Mouse (Mus musculus): ENCODE measurements around the gene Nfix. TPM values are rescaled to one million over a fixed set of nuclear protein-coding genes. Genes with fewer than 3 reads are reported as not detected.
A peak's percentile ranks its signal among the peaks of the same experiment; 100 is the strongest.
"Not testable (repeated sequence)": the region's sequence is repeated elsewhere in the genome, so short reads cannot be mapped to it uniquely, and the experiment has no call there.

The Nfix gene
- total RNA-seq, 2 experiments from 2014 or later = 433 to 510 TPM

- DNase-seq = no peak
- intact Hi-C loops (cut with DNase I) = no loop called here
Observed at GRCm38 (mm10) chr8:84834002-84834865, 34.1 kb upstream of the Nfix start.

- DNase-seq = no peak
- intact Hi-C loops (cut with DNase I) = no loop called here
Observed at GRCm38 (mm10) chr8:84832759-84833742, 32.9 kb upstream of the Nfix start.

- DNase-seq = peak; percentile 75 to 79
- intact Hi-C loops (cut with DNase I) = no loop called here
Observed at GRCm38 (mm10) chr8:84832034-84832717, 32.0 kb upstream of the Nfix start.

- intact Hi-C loops (cut with DNase I) = no loop called here
- no peak for DNase-seq
Observed at GRCm38 (mm10) chr8:84831490-84831889, 31.3 kb upstream of the Nfix start, which contains the start of gene Gadd45gip1. Gene Gadd45gip1, plus strand, starts transcription at chr8:84831522.

GRCm38 (mm10) chr8:84826518-84826917 is 26.4 kb upstream of the Nfix start:
- intact Hi-C loops (cut with DNase I) = loop anchor here (10.0 kb wide), 1 partner anchor 472 kb away; no protein-coding TSS in a partner anchor
- not testable (repeated sequence) for DNase-seq

GRCm38 (mm10) chr8:84825636-84826035 is 25.5 kb upstream of the Nfix start:
- DNase-seq = no peak

GRCm38 (mm10) chr8:84823653-84824052 is 23.5 kb upstream of the Nfix start:
- intact Hi-C loops (cut with DNase I) = loop anchor here (10.0 kb wide), 1 partner anchor 469 kb away; no protein-coding TSS in a partner anchor

More at GRCm38 (mm10) chr8:84825636-84826035, 25.5 kb upstream of the Nfix start:
- intact Hi-C loops (cut with DNase I) = loop anchor here (10.0 kb wide), 1 partner anchor 471 kb away; no protein-coding TSS in a partner anchor

GRCm38 (mm10) chr8:84822723-84823122 is 22.6 kb upstream of the Nfix start, which contains the start of gene Dand5:
Gene Dand5, minus strand, starts transcription at chr8:84822823.
- DNase-seq = no peak
- intact Hi-C loops (cut with DNase I) = loop anchor here (10.0 kb wide), 1 partner anchor 468 kb away; no protein-coding TSS in a partner anchor

More at GRCm38 (mm10) chr8:84823653-84824052, 23.5 kb upstream of the Nfix start:
- DNase-seq = no peak

- no peak for DNase-seq
- intact Hi-C loops (cut with DNase I) = no loop called here
Observed at GRCm38 (mm10) chr8:84816117-84816516, 16.0 kb upstream of the Nfix start.

GRCm38 (mm10) chr8:84815547-84815946 is 15.4 kb upstream of the Nfix start:
- intact Hi-C loops (cut with DNase I) = no loop called here

GRCm38 (mm10) chr8:84814555-84815441 is 14.7 kb upstream of the Nfix start:
- intact Hi-C loops (cut with DNase I) = loop anchor here (5.0 kb wide), 1 partner anchor 222 kb away; no protein-coding TSS in a partner anchor
- peak in 1 of 2 experiments; percentile 30 for DNase-seq

More at GRCm38 (mm10) chr8:84815547-84815946, 15.4 kb upstream of the Nfix start:
- peak; percentile 98 to 100 for DNase-seq

- no peak for DNase-seq
- intact Hi-C loops (cut with DNase I) = loop anchor here (5.0 kb wide), 1 partner anchor 222 kb away; no protein-coding TSS in a partner anchor
Observed at GRCm38 (mm10) chr8:84814240-84814554, 14.1 kb upstream of the Nfix start.

- no peak for DNase-seq
- intact Hi-C loops (cut with DNase I) = loop anchor here (5.0 kb wide), 1 partner anchor 222 kb away; no protein-coding TSS in a partner anchor
Observed at GRCm38 (mm10) chr8:84813830-84814229, 13.7 kb upstream of the Nfix start.

GRCm38 (mm10) chr8:84813059-84813458 is 12.9 kb upstream of the Nfix start:
- peak; percentile 79 to 80 for DNase-seq
- intact Hi-C loops (cut with DNase I) = loop anchor here (5.0 kb wide), 1 partner anchor 221 kb away; no protein-coding TSS in a partner anchor

- intact Hi-C loops (cut with DNase I) = loop anchor here (1.0 to 5.0 kb wide), 3 partner anchors 102 to 219 kb away; no protein-coding TSS in a partner anchor
- no peak for DNase-seq
Observed at GRCm38 (mm10) chr8:84811303-84811702, 11.2 kb upstream of the Nfix start.

GRCm38 (mm10) chr8:84810896-84811295 is 10.8 kb upstream of the Nfix start:
- intact Hi-C loops (cut with DNase I) = loop anchor here (1.0 to 5.0 kb wide), 3 partner anchors 102 to 219 kb away; no protein-coding TSS in a partner anchor

GRCm38 (mm10) chr8:84809941-84810280 is 9.8 kb upstream of the Nfix start:
- DNase-seq = no peak
- intact Hi-C loops (cut with DNase I) = loop anchor here (2.0 to 5.0 kb wide), 3 partner anchors 73 to 218 kb away; no protein-coding TSS in a partner anchor

More at GRCm38 (mm10) chr8:84810896-84811295, 10.8 kb upstream of the Nfix start:
- DNase-seq = peak; percentile 90 to 94

Measured in gastrocnemius, postnatal 36 days (tissue).